Mouse (Mus musculus): Measurements from ENCODE around the gene Npff. TPM values are rescaled to one million over a fixed set of nuclear protein-coding genes. Genes with fewer than 3 reads are reported as not detected.

Gene Npff
- polyA plus RNA-seq, 1 experiment = not detected

DNA sequence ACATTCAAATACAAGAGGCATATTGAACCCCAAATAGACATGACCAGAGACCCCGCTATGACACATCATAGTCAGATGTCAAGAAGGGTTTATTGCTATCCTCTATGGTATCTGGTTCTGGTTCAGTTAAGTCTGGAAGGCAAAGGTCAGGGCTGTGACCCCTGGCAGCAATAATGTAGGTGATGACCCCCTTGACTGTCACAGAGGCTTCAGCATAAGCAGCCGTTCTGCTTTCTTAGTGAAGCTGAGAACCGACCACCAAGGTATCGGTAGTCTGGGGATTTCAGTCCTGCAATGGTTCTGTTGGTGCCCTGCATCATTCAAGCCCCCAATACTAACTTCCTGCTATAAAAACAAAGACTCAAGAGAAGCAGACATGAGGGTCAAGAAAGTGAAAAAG lies 6.8 kb upstream of the Npff start:
- Histone ChIP-seq H3K27ac (replicated peaks; ENCODE audit: low read depth, low read length) (no peak overlapping the region), H3K4me1 (ENCODE audit: control insufficient read depth, insufficient read depth, insufficient read length, low read length) (no peaks in the 10 kb centered on the region), H3K4me3 (ENCODE audit: insufficient read depth, low read depth, low read length) (no peak overlapping the region)

- H3K27ac ChIP-seq (replicated peaks; ENCODE audit: low read depth, low read length) = no peak overlapping the region
- H3K4me3 ChIP-seq (ENCODE audit: insufficient read depth, low read depth, low read length) = no peak overlapping the region
- H3K4me1 ChIP-seq (ENCODE audit: control insufficient read depth, insufficient read depth, insufficient read length, low read length) = no peaks in the 10 kb centered on the region
These were observed 5.8 kb upstream of the Npff start for GRCm38 (mm10) chr15:102530566-102530965.

DNA sequence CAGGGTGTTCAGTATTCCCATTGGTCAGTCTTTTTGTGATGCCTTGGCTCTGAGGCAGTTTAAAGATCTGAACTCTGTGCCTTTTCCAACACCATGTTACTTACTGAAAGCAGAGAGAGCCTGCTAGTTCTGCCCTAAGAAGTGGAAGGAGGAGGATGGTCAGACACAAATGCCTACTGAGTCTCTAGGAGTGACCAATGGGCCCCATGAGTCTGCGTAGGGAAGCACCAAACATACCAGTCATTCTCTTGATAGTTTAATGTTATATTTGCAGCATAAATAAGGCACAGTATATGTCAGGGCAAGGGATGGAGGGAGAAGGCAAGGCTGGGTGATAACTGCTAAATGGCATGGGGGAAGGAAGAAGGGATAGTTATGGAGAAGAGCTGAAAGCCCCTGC lies 3.7 kb upstream of the Npff start:
- Histone ChIP-seq H3K4me3 (ENCODE audit: insufficient read depth, low read depth, low read length) (no peak overlapping the region), H3K4me1 (ENCODE audit: control insufficient read depth, insufficient read depth, insufficient read length, low read length) (no peaks in the 10 kb centered on the region), H3K27ac (replicated peaks; ENCODE audit: low read depth, low read length) (no peak overlapping the region)

DNA sequence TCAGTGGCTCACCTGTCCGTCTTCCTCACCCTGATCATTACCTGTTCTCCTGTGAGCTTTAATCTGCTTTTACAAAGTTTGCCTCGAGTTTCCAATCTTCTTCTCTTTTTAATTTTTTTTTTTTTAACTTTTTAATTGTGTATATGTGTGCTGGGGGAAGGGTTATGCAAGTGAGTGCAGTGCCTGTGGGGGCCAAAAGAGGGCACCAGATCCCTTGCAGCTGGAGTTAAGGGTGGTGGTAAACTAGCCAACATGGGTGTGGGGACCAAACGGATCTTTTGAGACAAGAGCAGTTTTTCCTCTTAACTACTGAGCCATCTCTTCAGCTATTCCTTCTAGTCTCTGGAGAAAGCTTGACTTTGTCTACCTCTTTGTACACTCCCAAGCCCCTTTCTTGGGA lies 3.2 kb upstream of the Npff start:
- H3K4me1 ChIP-seq (ENCODE audit: control insufficient read depth, insufficient read depth, insufficient read length, low read length) = no peaks in the 10 kb centered on the region
- no peak overlapping the region for H3K4me3 ChIP-seq (ENCODE audit: insufficient read depth, low read depth, low read length)
- no peak overlapping the region for H3K27ac ChIP-seq (replicated peaks; ENCODE audit: low read depth, low read length)

DNA sequence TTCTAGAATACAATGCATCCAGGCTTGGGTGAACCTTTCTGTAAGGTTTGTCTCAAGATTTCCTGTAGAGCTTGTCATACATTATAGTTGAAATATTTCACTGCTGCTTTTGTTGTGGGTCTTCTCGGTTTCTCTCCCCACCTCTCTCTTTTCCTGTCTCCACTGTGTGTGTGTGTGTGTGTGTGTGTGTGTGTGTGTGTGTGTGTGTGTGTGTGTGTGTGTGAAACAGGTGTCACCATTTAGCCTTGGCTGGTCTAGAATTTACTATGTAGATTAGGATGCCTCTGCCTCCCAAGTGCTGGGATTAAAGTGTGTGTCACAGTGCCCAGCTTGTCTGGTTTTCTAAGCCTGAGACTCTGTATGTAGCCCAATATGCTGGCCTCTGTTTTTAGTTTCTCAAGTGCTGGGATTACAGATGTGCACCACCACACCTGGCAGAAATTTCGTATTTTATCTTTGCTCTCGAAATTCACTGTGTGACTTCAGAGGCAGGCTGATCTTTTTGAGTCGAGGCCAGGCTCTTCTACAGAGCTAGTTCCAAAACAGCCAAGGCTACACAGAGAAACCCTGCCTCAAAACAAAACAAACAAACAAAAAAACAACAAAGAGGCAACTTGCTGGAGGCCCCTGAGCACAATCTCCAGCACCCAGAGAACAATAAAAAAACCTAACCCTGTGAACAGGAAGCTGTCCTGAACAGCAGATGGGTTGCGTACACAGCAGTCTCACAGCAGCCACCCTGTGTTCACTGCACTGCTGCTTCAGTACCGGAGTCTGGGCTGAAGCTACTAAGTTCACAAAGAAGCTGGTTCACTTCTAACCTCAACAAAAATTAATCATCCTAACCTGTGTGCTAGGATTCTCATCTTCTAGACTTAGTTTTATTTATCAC lies 1.6 kb upstream of the Npff start:
- H3K27ac ChIP-seq (replicated peaks; ENCODE audit: low read depth, low read length) = no peak overlapping the region
- no peak overlapping the region for H3K4me3 ChIP-seq (ENCODE audit: insufficient read depth, low read depth, low read length)
- H3K4me1 ChIP-seq (ENCODE audit: control insufficient read depth, insufficient read depth, insufficient read length, low read length) = no peaks in the 10 kb centered on the region

GRCm38 (mm10) chr15:102521480-102521879 lies 3.3 kb downstream of the Npff start:
- Histone ChIP-seq H3K27ac (replicated peaks; ENCODE audit: low read depth, low read length) (no peak overlapping the region), H3K4me3 (ENCODE audit: insufficient read depth, low read depth, low read length) (no peak overlapping the region), H3K4me1 (ENCODE audit: control insufficient read depth, insufficient read depth, insufficient read length, low read length) (no peaks in the 10 kb centered on the region; the same call in 1 of the 2 replicates)

GRCm38 (mm10) chr15:102520416-102520815 lies 4.3 kb downstream of the Npff start:
- H3K27ac ChIP-seq (replicated peaks; ENCODE audit: low read depth, low read length) = no peak overlapping the region
- H3K4me1 ChIP-seq (ENCODE audit: control insufficient read depth, insufficient read depth, insufficient read length, low read length) = peaks cover 4% of the 10 kb centered on the region; the same call in 1 of the 2 replicates
- no peak overlapping the region for H3K4me3 ChIP-seq (ENCODE audit: insufficient read depth, low read depth, low read length)

DNA sequence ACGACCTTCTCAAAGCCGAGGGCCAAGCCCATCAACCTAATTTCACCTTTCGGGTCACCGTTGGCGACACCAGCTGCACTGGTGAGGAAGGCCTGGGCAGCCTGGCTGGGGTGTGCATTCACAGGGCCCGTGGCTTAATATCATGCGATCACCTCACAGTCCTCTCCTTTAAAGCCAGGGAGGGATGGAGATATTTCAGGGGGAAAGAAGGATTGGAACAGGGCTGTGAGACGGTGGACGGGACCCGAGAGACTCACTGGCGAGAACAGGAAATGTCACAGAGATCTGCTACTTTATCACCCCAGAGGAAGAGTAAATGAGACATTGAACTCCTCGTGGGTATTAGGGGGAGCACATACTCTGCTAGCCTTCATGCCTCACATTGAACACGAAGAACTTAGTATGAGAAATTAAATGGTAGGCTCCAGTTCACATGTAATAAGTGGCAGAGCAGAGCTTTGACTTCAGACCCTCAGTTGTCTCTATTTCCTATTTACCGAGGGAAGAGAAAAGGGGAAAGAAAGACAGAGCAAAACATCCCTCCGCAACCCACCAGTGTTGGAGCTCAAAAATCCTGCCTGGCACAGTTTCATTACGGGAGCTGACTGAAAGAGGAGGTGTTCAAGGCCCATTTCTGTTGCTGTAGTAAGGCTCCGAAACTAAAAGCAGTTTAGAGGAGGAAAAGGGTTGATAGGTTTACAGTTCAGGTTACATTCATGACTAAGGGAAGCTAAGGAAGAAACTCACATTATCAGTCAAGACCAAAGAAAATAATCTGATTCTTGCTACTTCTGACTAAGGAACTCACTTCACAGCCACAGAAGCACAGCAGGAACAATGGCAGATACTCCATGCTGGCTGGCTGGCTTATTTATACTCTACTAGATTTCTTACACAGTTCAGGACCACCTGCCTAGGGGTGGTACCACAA lies 5.3 kb downstream of the Npff start:
- H3K4me1 ChIP-seq (ENCODE audit: control insufficient read depth, insufficient read depth, insufficient read length, low read length) = peaks cover 4% of the 10 kb centered on the region; the same call in 1 of the 2 replicates
- peak overlapping the region; percentile 81 for H3K4me3 ChIP-seq (ENCODE audit: insufficient read depth, low read depth, low read length)
- no peak overlapping the region for H3K27ac ChIP-seq (replicated peaks; ENCODE audit: low read depth, low read length)

DNA sequence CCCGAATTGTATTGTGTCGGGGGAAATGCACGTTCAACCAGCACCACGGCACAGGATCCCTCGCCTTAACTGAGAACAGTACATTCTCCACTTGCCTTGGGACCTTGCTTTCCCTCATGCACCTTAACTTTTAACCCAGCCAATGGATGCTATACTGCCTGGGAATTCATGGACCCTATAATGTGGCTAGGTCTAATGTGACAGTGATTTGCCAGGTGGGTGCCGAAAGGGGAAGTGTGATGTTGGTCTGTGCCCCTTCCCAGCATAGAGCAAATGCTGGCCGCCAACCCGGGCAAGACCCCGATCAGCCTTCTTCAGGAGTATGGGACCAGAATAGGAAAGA lies 5.9 kb downstream of the Npff start:
- peak overlapping the region; percentile 50 for H3K27ac ChIP-seq (replicated peaks; ENCODE audit: low read depth, low read length)
- peaks cover 4% of the 10 kb centered on the region; the same call in 1 of the 2 replicates for H3K4me1 ChIP-seq (ENCODE audit: control insufficient read depth, insufficient read depth, insufficient read length, low read length)
- peak overlapping the region; percentile 81 for H3K4me3 ChIP-seq (ENCODE audit: insufficient read depth, low read depth, low read length)

DNA sequence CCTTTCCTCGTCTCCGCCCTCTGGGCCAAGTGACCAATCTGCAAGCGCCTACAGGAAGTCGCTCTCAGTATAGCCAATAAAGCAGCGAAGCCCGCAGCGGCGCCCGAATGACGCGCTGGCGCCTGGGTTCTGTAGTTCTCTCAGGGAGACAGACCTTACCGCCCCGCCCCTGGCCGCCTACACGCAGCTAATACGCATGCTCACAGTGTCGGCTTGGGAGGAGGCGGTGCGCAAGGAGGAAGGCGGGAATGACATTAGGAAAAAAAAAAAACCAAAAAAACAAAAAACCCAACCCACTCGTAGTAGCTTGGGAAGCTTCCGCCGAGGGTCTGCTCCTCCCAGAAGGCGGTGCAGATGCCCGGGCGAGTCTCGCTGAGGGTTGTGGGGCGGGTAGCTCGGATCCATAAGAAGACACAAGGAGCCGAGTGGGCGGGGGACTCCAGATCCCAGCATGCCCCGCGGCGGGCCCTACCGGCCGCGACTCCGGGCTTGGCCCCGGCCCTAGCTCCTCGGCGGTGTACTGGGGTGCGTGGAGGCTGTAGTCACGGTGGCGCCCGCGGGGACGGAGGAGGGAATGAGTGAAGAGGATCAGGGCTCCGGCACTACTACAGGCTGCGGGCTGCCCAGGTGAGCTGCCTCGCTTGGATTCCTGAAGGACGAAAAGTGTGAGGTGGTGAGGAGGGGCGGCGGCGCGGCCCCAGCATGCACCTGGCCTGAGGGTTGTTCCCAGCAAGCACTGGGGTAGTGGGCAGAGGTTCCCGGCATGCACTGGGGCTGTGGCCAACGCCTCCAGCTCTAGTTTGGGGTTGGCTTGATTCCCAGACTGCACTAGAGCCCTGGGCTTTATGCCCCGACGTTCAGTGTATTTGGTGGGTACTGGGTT lies 6.5 kb downstream of the Npff start, which contains the start of gene Tarbp2:
TSS of gene Tarbp2 (plus strand) at position 217 of the 883 bp plus-strand sequence.
- Histone ChIP-seq H3K4me3 (ENCODE audit: insufficient read depth, low read depth, low read length) (peak within 1 kb of the TSS; percentile 81), H3K27ac (replicated peaks; ENCODE audit: low read depth, low read length) (peak within 1 kb of the TSS; percentile 98), H3K4me1 (ENCODE audit: control insufficient read depth, insufficient read depth, insufficient read length, low read length) (peaks cover 4% of the 10 kb centered on the region; the same call in 1 of the 2 replicates)

DNA sequence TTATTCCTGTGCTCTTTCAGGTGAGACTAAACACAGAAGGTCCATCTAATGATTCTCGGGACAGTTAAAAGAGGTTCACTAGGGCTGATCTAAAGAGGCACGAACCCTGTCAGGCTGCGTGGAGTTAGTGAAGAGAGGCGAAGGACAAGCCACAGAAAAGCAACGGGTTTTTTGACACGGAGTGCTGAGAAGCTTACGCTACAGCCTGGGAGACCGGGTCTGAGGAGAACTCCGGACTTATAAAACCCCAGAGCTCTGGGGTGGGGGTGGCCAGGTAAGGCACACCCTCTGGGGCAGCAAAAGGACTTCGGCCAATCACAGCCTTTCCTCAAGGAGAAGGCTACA lies 7.1 kb downstream of the Npff start:
- Histone ChIP-seq H3K4me3 (ENCODE audit: insufficient read depth, low read depth, low read length) (peak overlapping the region; percentile 67), H3K27ac (replicated peaks; ENCODE audit: low read depth, low read length) (peak overlapping the region; percentile 90)

GRCm38 (mm10) chr15:102516728-102517404 lies 7.9 kb downstream of the Npff start, which contains the start of gene Map3k12:
TSS of gene Map3k12 (minus strand) at chr15:102517064.
- Histone ChIP-seq H3K4me1 (ENCODE audit: control insufficient read depth, insufficient read depth, insufficient read length, low read length) (peaks cover 4% of the 10 kb centered on the region; the same call in 1 of the 2 replicates), H3K27ac (replicated peaks; ENCODE audit: low read depth, low read length) (peak within 1 kb of the TSS; percentile 90), H3K4me3 (ENCODE audit: insufficient read depth, low read depth, low read length) (peak within 1 kb of the TSS; percentile 67)

More for the DNA sequence above, 7.1 kb downstream of the Npff start:
- peaks cover 4% of the 10 kb centered on the region; the same call in 1 of the 2 replicates for H3K4me1 ChIP-seq (ENCODE audit: control insufficient read depth, insufficient read depth, insufficient read length, low read length)

GRCm38 (mm10) chr15:102516293-102516692 lies 8.4 kb downstream of the Npff start:
- H3K4me3 ChIP-seq (ENCODE audit: insufficient read depth, low read depth, low read length) = peak overlapping the region; percentile 67
- peaks cover 4% of the 10 kb centered on the region; the same call in 1 of the 2 replicates for H3K4me1 ChIP-seq (ENCODE audit: control insufficient read depth, insufficient read depth, insufficient read length, low read length)
- no peak overlapping the region for H3K27ac ChIP-seq (replicated peaks; ENCODE audit: low read depth, low read length)

DNA sequence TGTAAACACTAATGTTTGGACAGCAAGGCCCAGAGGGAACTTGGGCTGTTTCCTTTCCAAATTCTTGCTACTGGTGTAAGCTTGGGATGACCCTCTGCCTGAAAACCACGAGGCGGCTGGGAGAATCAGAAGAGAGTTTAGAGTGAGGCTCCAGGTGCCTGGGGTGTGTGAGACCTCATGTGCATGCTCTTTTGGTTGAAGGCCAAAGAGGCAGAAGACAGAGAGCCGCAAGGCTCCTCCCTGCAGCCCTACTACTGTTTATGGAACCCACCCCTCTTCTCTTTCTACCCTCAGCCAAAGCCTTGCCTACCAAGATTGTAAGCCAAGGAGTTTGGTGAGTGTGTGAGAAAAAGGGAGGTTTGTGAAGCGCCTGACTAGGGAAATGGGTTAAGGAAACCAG lies 9.0 kb downstream of the Npff start:
- Histone ChIP-seq H3K4me3 (ENCODE audit: insufficient read depth, low read depth, low read length) (peak overlapping the region; percentile 67), H3K27ac (replicated peaks; ENCODE audit: low read depth, low read length) (no peak overlapping the region)

More for the DNA sequence above, 9.0 kb downstream of the Npff start:
- peaks cover 4% of the 10 kb centered on the region; the same call in 1 of the 2 replicates for H3K4me1 ChIP-seq (ENCODE audit: control insufficient read depth, insufficient read depth, insufficient read length, low read length)
